Mouse (Mus musculus) G1E (cell line): Measurements from ENCODE around the gene Upk1b. TPM values are rescaled to one million over a fixed set of nuclear protein-coding genes. Genes with fewer than 3 reads are reported as not detected.

Source experiments
- ATAC-seq: 2 replicates; pipeline ENCODE4 v1.8.0; 2016; ENCODE audit warnings: mild to moderate bottlenecking; ENCODE audit not compliant: insufficient number of reproducible peaks, poor library complexity, low FRiP score, severe bottlenecking; ENCODE audit errors: extremely low read depth
- DNase-seq: peaks from one replicate; pipeline ENCODE4 v3.0.0; 2012; ENCODE audit warnings: low spot score
- H3K27me3 ChIP-seq: 2 replicates; pipeline ENCODE4 v1.6.1; 2012; ENCODE audit warnings: mild to moderate bottlenecking, low read length, inconsistent platforms; ENCODE audit not compliant: insufficient read depth
- H3K36me3 ChIP-seq: replicated peaks from 2 replicates; pipeline ENCODE3; 2012; ENCODE audit warnings: mild to moderate bottlenecking, inconsistent platforms
- H3K4me1 ChIP-seq: 2 replicates; pipeline ENCODE4 v1.6.1; 2012; ENCODE audit warnings: low read depth, low read length, inconsistent platforms, mixed read lengths; ENCODE audit not compliant: insufficient read depth
- H3K4me3 ChIP-seq: 2 replicates; pipeline ENCODE4 v1.5.1; 2012; ENCODE audit warnings: low read depth, mild to moderate bottlenecking, inconsistent platforms, low read length, moderate library complexity, mixed read lengths
- H3K9me3 ChIP-seq: replicated peaks from 2 replicates; pipeline ENCODE4 v1.6.1; 2012; ENCODE audit warnings: inconsistent platforms
- CTCF ChIP-seq: IDR thresholded peaks from 2 replicates; pipeline ENCODE4 v1.5.1; 2012; ENCODE audit warnings: low read depth, low read length, inconsistent platforms, mixed read lengths
- GATA1 ChIP-seq: IDR thresholded peaks from 2 replicates; pipeline ENCODE4 v1.6.1; 2012; ENCODE audit warnings: borderline replicate concordance, low read length, inconsistent platforms, mixed read lengths
- GATA2 ChIP-seq: IDR thresholded peaks from 2 replicates; pipeline ENCODE4 v1.6.1; 2012; ENCODE audit warnings: low read depth, low read length, inconsistent platforms, borderline replicate concordance
- POLR2AphosphoS5 ChIP-seq: IDR thresholded peaks from 2 replicates; pipeline ENCODE4 v1.6.1; 2012; ENCODE audit warnings: low read depth, low read length, inconsistent platforms; ENCODE audit not compliant: insufficient replicate concordance
- TAL1 ChIP-seq: conservative IDR thresholded peaks from 2 replicates; pipeline ENCODE4 v1.6.1; 2012; ENCODE audit warnings: low read depth, low read length, inconsistent platforms, mixed read lengths
- polyA plus RNA-seq: library from polyadenylated mRNA; stranded (reverse); fragments of >175 nt; gene quantifications from 2 replicates; pipeline ENCODE4 v1.2.3, GENCODE M21; 2012
- total RNA-seq, 2 experiments: library from RNA; stranded (forward) in 1 of 2; stranded (reverse) in 1 of 2; fragments of 200-1000 nt in 1 of 2; fragments of >200 nt in 1 of 2; fragmentation: Nextera tagmentation in 1 of 2; gene quantifications; 2 replicates each; pipeline ENCODE4 v1.2.3; 2014 to 2017

Upk1b gene
- total and polyA plus RNA-seq, 3 experiments: 0.38 TPM; not detected in 2

DNA sequence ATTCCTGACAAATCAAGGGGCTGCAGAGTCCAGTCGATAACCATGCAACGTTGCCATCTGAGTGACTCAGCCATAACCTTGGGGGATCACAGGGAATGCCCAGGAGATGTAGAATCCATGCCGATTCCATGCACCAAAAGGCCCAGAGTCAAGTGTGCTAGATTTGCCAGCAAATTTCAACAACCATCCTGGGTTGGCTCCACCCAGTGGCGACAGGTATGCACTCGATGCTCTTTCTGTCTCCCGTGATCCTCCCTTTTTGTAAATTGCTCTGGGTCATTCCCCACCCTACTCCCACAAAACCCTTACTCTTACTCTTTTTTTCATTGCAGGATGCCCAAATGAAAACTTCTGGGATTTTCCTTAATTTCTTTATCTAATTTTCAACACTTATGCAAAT, 23.8 kb downstream of the Upk1b start:
- TF ChIP-seq POLR2AphosphoS5: no peak
- TF ChIP-seq GATA1: no peak
- TF ChIP-seq CTCF: no peak
- TF ChIP-seq TAL1: no peak
- no peak for DNase-seq
- Histone ChIP-seq H3K36me3 (no peaks in the 10 kb centered on the region), H3K4me3 (no peak overlapping the region), H3K27me3 (no peaks in the 10 kb centered on the region), H3K9me3 (no peaks in the 10 kb centered on the region), H3K4me1 (no peaks in the 10 kb centered on the region)
- no peak for ATAC-seq

DNA sequence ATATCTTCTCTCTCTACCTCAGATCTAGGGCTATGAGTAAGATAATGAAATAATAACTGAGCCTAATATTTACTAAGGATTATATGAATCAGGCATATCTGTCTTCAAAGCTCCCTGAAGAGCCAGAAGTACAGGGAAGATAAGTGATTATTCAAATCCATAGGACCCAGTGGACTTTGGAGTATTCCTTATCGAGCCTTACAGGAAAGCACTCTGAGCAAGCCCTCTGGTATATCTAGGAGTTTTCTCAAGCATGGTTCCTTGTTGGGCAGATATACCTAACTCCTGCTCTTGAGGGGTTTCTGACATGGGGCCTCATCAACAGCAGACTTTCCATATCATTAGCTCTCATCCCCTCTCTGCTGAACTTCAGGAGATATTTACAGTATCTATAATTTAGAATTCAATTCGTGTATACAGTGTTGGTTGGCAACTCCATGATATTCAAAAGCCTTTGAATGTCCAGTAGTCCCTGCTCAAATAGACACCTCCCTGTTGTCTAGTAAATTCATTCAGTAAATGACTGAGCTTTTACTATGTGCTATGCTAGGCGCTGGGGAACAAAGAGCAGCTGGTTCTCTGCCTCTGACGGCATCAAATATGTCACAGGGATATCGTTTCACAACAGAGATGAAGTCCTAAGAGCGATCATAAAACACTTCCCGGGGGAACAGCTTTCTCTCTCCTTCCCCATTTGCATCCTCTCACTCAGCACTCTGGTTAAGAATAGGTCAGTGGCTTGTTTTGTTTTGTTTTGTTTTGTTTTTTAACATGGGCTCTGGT, 25.0 kb downstream of the Upk1b start:
- no peak for ATAC-seq
- Histone ChIP-seq H3K4me3 (no peak overlapping the region), H3K36me3 (no peaks in the 10 kb centered on the region), H3K27me3 (no peaks in the 10 kb centered on the region), H3K4me1 (no peaks in the 10 kb centered on the region), H3K9me3 (no peaks in the 10 kb centered on the region)
- TF ChIP-seq POLR2AphosphoS5: no peak
- no peak for TF ChIP-seq TAL1
- TF ChIP-seq CTCF: no peak
- no peak for TF ChIP-seq GATA2
- TF ChIP-seq GATA1: no peak
- no peak for DNase-seq

DNA sequence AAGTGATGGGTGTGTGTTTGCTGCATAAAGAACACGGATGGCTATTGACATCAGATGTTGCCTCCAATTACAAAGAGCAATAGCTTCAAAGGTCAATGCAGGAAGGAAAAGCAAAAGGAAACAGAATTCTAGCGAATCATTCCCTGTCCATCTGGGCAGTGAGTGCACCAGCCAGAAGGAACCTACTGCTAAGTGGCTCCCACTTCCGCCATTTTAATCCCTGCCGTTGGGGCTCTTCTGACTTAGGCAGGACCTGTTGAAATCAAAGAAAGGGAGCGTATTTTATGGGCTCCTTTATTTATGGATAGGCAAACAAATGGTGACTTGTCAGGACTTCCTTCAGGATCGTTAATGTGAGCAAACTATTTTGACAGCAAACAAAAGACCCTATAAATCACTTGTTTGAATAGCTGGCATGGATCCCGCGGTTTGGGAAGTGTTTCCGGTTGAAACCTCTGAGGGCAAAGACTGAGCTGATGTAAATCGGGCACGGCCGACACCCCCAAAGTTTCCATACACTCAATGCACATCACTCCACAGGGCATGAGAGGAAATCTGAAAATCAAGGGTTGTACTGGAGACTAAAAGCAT, 27.1 kb downstream of the Upk1b start:
- DNase-seq: no peak
- H3K4me3 ChIP-seq: no peak overlapping the region
- H3K27me3 ChIP-seq: 0 out of 2 replicates have a peak, but pooled peaks cover 2% of the 10 kb centered on the region
- H3K4me1 ChIP-seq: no peaks in the 10 kb centered on the region
- no peaks in the 10 kb centered on the region for H3K36me3 ChIP-seq
- ATAC-seq: no peak
- TF ChIP-seq GATA1 (no peak), CTCF (no peak), GATA2 (no peak), POLR2AphosphoS5 (no peak), TAL1 (no peak)
- no peaks in the 10 kb centered on the region for H3K9me3 ChIP-seq

DNA sequence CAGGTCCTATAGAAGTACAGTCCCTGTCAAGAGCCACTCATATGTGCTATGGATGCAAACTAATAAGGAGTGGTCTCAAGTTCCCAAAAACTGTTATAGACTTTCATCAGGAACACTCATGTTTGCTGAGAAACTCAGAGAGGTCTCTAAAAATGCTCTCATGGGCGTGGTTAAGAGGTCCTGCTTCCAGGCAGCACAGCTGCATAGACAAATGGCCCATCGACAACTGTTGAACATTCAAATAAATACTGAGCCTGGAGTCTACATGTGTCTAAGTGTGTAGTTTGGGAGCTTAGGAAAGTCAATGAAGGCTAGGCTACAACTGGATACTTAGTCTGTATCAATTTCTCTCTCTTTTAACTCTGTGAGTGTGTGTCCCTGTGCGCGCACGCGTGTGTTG, 29.0 kb downstream of the Upk1b start:
- 0 out of 2 replicates have a peak, but pooled peaks cover 2% of the 10 kb centered on the region for H3K27me3 ChIP-seq
- no peaks in the 10 kb centered on the region for H3K36me3 ChIP-seq
- TF ChIP-seq TAL1: no peak
- TF ChIP-seq GATA2: no peak
- no peak for TF ChIP-seq CTCF
- no peak for TF ChIP-seq GATA1
- no peak for TF ChIP-seq POLR2AphosphoS5
- H3K4me3 ChIP-seq: no peak overlapping the region
- ATAC-seq (no peak), DNase-seq (no peak)
- no peaks in the 10 kb centered on the region for H3K9me3 ChIP-seq
- no peaks in the 10 kb centered on the region for H3K4me1 ChIP-seq

DNA sequence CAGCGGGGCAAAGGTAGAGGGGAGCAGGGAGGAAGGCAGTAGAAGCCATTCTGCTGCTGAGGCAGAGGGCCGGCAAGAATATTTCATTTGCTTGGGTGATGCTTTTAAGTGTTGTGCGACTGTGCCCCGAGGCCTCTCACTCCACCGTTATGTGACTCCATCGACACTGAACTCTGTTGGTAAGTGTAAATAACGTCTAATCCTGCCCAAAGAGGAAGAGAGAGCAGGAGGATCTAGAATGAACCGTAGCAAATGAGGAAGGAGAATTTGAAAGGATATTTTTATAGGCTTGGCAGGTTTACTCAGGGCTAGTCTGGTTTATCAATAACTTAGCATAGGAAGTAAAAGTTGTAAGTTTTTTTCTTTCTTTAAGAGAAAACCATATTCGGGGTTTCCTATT, 30.6 kb downstream of the Upk1b start:
- Histone ChIP-seq H3K27me3 (0 out of 2 replicates have a peak, but pooled peaks cover 2% of the 10 kb centered on the region), H3K9me3 (no peaks in the 10 kb centered on the region), H3K4me1 (no peaks in the 10 kb centered on the region), H3K4me3 (no peak overlapping the region), H3K36me3 (no peaks in the 10 kb centered on the region)
- TF ChIP-seq GATA2 (no peak), TAL1 (no peak), CTCF (no peak), POLR2AphosphoS5 (no peak), GATA1 (no peak)
- no peak for DNase-seq
- ATAC-seq: no peak

DNA sequence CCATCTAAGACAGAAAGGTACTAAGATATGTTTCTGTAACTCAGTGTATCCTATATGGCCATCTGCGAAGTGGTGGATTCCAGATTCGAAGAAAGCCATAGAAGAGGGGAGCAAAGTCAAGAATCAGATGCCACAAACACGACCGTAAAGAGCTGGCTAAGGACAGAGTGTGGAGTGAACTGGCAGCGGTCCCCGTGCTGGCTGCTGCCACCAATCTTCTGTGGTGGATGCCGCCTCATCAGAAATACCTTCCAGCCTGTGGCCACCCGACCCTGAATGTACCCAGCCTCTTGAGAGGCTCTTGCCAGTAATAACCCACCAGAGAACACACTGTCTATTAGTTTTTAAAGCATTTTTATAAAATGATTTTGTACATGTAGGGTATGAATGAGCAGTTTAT, 31.7 kb downstream of the Upk1b start:
- Histone ChIP-seq H3K4me3 (no peak overlapping the region), H3K27me3 (0 out of 2 replicates have a peak, but pooled peaks cover 4% of the 10 kb centered on the region), H3K4me1 (no peaks in the 10 kb centered on the region), H3K9me3 (no peaks in the 10 kb centered on the region), H3K36me3 (no peaks in the 10 kb centered on the region)
- DNase-seq (no peak), ATAC-seq (no peak)
- TF ChIP-seq TAL1 (no peak), GATA2 (no peak), GATA1 (no peak), CTCF (no peak), POLR2AphosphoS5 (no peak)
